Mouse (Mus musculus): ENCODE data around the gene Sppl2b. TPM values are rescaled to one million over a fixed set of nuclear protein-coding genes. Genes with fewer than 3 reads are reported as not detected.

Sppl2b gene
- polyA plus RNA-seq, 1 experiment, result 58.2 TPM

- no peak for DNase-seq
- H3K4me1 ChIP-seq (ENCODE audit: control insufficient read depth, insufficient read depth, low read length), result no peaks in the 10 kb centered on the region
- H3K27me3 ChIP-seq (replicated peaks; ENCODE audit: control insufficient read depth, insufficient read depth, low read length), result no peaks in the 10 kb centered on the region; the same call in 1 of the 2 replicates
- H3K4me3 ChIP-seq (ENCODE audit: insufficient read depth, low read depth, low read length), result no peak overlapping the region
- no peaks in the 10 kb centered on the region for H3K36me3 ChIP-seq (ENCODE audit: control insufficient read depth, insufficient read depth, low read length)
- TF ChIP-seq POLR2A (IDR thresholded peaks at IDR 0.05; ENCODE audit: low read depth, low read length), result no peak
- TF ChIP-seq CTCF (conservative IDR thresholded peaks at IDR 0.05; ENCODE audit: insufficient read depth, insufficient read length, low read depth, low read length), result no peak
- 12% methylated on average over 32 of the region's 32 CpGs for WGBS
- H3K27ac ChIP-seq (ENCODE audit: insufficient read depth, low read depth, low read length), result no peak overlapping the region
These were observed 11.8 kb upstream of the Sppl2b start for GRCm38 (mm10) chr10:80843087-80843930.

- TF ChIP-seq POLR2A (IDR thresholded peaks at IDR 0.05; ENCODE audit: low read depth, low read length) (no peak), CTCF (conservative IDR thresholded peaks at IDR 0.05; ENCODE audit: insufficient read depth, insufficient read length, low read depth, low read length) (no peak)
- DNase-seq, result no peak
- no peak within 1 kb of the TSS for H3K4me3 ChIP-seq (ENCODE audit: insufficient read depth, low read depth, low read length)
- WGBS, result 4% methylated on average over 51 of the region's 51 CpGs
- no peak within 1 kb of the TSS for H3K27ac ChIP-seq (ENCODE audit: insufficient read depth, low read depth, low read length)
- H3K27me3 ChIP-seq (replicated peaks; ENCODE audit: control insufficient read depth, insufficient read depth, low read length), result no peaks in the 10 kb centered on the region; the same call in 1 of the 2 replicates
- H3K4me1 ChIP-seq (ENCODE audit: control insufficient read depth, insufficient read depth, low read length), result no peaks in the 10 kb centered on the region
- no peaks in the 10 kb centered on the region for H3K36me3 ChIP-seq (ENCODE audit: control insufficient read depth, insufficient read depth, low read length)
These were observed 11.0 kb upstream of the Sppl2b start, which contains the start of gene Lingo3 for GRCm38 (mm10) chr10:80843931-80844547. Lingo3 (minus strand) TSS chr10:80844039.

GRCm38 (mm10) chr10:80845055-80845693 lies 9.9 kb upstream of the Sppl2b start:
- no peak for TF ChIP-seq POLR2A (IDR thresholded peaks at IDR 0.05; ENCODE audit: low read depth, low read length)
- TF ChIP-seq CTCF (conservative IDR thresholded peaks at IDR 0.05; ENCODE audit: insufficient read depth, insufficient read length, low read depth, low read length), result no peak
- no peak overlapping the region for H3K27ac ChIP-seq (ENCODE audit: insufficient read depth, low read depth, low read length)
- H3K4me3 ChIP-seq (ENCODE audit: insufficient read depth, low read depth, low read length), result no peak overlapping the region
- no peak for DNase-seq
- WGBS, result 63% methylated on average over 8 of the region's 8 CpGs
- no peaks in the 10 kb centered on the region; the same call in 1 of the 2 replicates for H3K27me3 ChIP-seq (replicated peaks; ENCODE audit: control insufficient read depth, insufficient read depth, low read length)
- H3K4me1 ChIP-seq (ENCODE audit: control insufficient read depth, insufficient read depth, low read length), result no peaks in the 10 kb centered on the region
- no peaks in the 10 kb centered on the region for H3K36me3 ChIP-seq (ENCODE audit: control insufficient read depth, insufficient read depth, low read length)

- H3K4me3 ChIP-seq (ENCODE audit: insufficient read depth, low read depth, low read length), result no peak overlapping the region
- H3K27me3 ChIP-seq (replicated peaks; ENCODE audit: control insufficient read depth, insufficient read depth, low read length), result no peaks in the 10 kb centered on the region; the same call in 1 of the 2 replicates
- DNase-seq, result no peak
- H3K36me3 ChIP-seq (ENCODE audit: control insufficient read depth, insufficient read depth, low read length), result no peaks in the 10 kb centered on the region
- H3K4me1 ChIP-seq (ENCODE audit: control insufficient read depth, insufficient read depth, low read length), result no peaks in the 10 kb centered on the region
- TF ChIP-seq POLR2A (IDR thresholded peaks at IDR 0.05; ENCODE audit: low read depth, low read length) (no peak), CTCF (conservative IDR thresholded peaks at IDR 0.05; ENCODE audit: insufficient read depth, insufficient read length, low read depth, low read length) (no peak)
- 63% methylated on average over 12 of the region's 12 CpGs for WGBS
- H3K27ac ChIP-seq (ENCODE audit: insufficient read depth, low read depth, low read length), result no peak overlapping the region
These were observed 9.3 kb upstream of the Sppl2b start for GRCm38 (mm10) chr10:80845732-80846131.

- Histone ChIP-seq H3K36me3 (ENCODE audit: control insufficient read depth, insufficient read depth, low read length) (no peaks in the 10 kb centered on the region), H3K4me3 (ENCODE audit: insufficient read depth, low read depth, low read length) (no peak overlapping the region), H3K27ac (ENCODE audit: insufficient read depth, low read depth, low read length) (no peak overlapping the region), H3K27me3 (replicated peaks; ENCODE audit: control insufficient read depth, insufficient read depth, low read length) (no peaks in the 10 kb centered on the region; the same call in 1 of the 2 replicates), H3K4me1 (ENCODE audit: control insufficient read depth, insufficient read depth, low read length) (no peaks in the 10 kb centered on the region)
- TF ChIP-seq CTCF (conservative IDR thresholded peaks at IDR 0.05; ENCODE audit: insufficient read depth, insufficient read length, low read depth, low read length), result no peak
- TF ChIP-seq POLR2A (IDR thresholded peaks at IDR 0.05; ENCODE audit: low read depth, low read length), result no peak
- 17% methylated on average over 10 of the region's 10 CpGs for WGBS
- peak; percentile 58 for DNase-seq
These were observed 6.5 kb upstream of the Sppl2b start for GRCm38 (mm10) chr10:80848571-80848970.

GRCm38 (mm10) chr10:80855749-80856073 lies 636 bp downstream of the Sppl2b start:
- WGBS, result 12% methylated on average over 11 of the region's 11 CpGs

GRCm38 (mm10) chr10:80856267-80856666 lies 1.2 kb downstream of the Sppl2b start:
- H3K4me3 ChIP-seq (ENCODE audit: insufficient read depth, low read depth, low read length), result no peak overlapping the region
- H3K36me3 ChIP-seq (ENCODE audit: control insufficient read depth, insufficient read depth, low read length), result no peaks in the 10 kb centered on the region
- no peaks in the 10 kb centered on the region for H3K27me3 ChIP-seq (replicated peaks; ENCODE audit: control insufficient read depth, insufficient read depth, low read length)
- TF ChIP-seq POLR2A (IDR thresholded peaks at IDR 0.05; ENCODE audit: low read depth, low read length) (no peak), CTCF (conservative IDR thresholded peaks at IDR 0.05; ENCODE audit: insufficient read depth, insufficient read length, low read depth, low read length) (0 out of 2 replicates have a peak, but pooled peaks have one; percentile 7)
- peaks cover 7% of the 10 kb centered on the region for H3K4me1 ChIP-seq (ENCODE audit: control insufficient read depth, insufficient read depth, low read length)
- no peak for DNase-seq
- no peak overlapping the region for H3K27ac ChIP-seq (ENCODE audit: insufficient read depth, low read depth, low read length)
- 56% methylated on average over 3 of the region's 3 CpGs for WGBS

More at GRCm38 (mm10) chr10:80855749-80856073, 636 bp downstream of the Sppl2b start:
- Histone ChIP-seq H3K27me3 (replicated peaks; ENCODE audit: control insufficient read depth, insufficient read depth, low read length) (no peaks in the 10 kb centered on the region), H3K36me3 (ENCODE audit: control insufficient read depth, insufficient read depth, low read length) (no peaks in the 10 kb centered on the region), H3K27ac (ENCODE audit: insufficient read depth, low read depth, low read length) (no peak overlapping the region), H3K4me1 (ENCODE audit: control insufficient read depth, insufficient read depth, low read length) (peaks cover 7% of the 10 kb centered on the region), H3K4me3 (ENCODE audit: insufficient read depth, low read depth, low read length) (peak overlapping the region; percentile 89)
- TF ChIP-seq POLR2A (IDR thresholded peaks at IDR 0.05; ENCODE audit: low read depth, low read length) (no peak), CTCF (conservative IDR thresholded peaks at IDR 0.05; ENCODE audit: insufficient read depth, insufficient read length, low read depth, low read length) (no peak)
- peak; percentile 7 for DNase-seq
